Mouse (Mus musculus): ENCODE measurements around the gene Ikzf1. TPM values are rescaled to one million over a fixed set of nuclear protein-coding genes. Genes with fewer than 3 reads are reported as not detected.
A peak's percentile ranks its signal among the peaks of the same experiment; 100 is the strongest.

The Ikzf1 gene
- total and polyA plus RNA-seq, 3 experiments = 60.5 to 214 (median 143) TPM

DNA sequence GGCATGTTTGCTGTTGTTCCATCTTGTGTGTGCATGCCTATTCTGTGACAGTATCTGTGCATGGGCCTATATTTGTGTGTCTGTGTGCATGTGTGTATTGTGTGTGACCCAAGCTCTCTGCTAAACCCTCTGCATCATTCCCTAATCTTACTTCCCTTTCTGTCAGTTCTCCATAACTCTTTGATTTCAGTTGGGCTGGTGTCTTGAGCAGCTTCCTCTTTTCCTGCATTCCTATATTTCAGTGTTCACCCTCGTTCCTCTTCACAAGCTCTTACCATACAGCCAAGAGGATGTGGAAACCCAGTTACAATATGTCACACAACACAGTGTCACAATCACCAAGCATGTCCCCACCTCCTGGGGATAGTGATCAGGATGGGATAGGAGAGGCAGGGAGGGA, 45.3 kb downstream of the Ikzf1 start:
- Histone ChIP-seq H3K36me3 (replicated peaks) (peaks cover 90% of the 10 kb centered on the region), H3K4me1 (ENCODE audit: insufficient read depth, low read depth, low read length) (peaks cover 98% of the 10 kb centered on the region), H3K27me3 (ENCODE audit: insufficient read depth, low read length) (no peaks in the 10 kb centered on the region), H3K4me3 (ENCODE audit: low read depth, low read length) (no peak overlapping the region), H3K9me3 (replicated peaks) (no peaks in the 10 kb centered on the region)
- no peak for ATAC-seq (ENCODE audit: extremely low read depth, insufficient number of reproducible peaks, low FRiP score, poor library complexity, severe bottlenecking)
- no peak for DNase-seq (ENCODE audit: low spot score)
- TF ChIP-seq CTCF (IDR thresholded peaks at IDR 0.05; ENCODE audit: low read depth, low read length) (no peak), POLR2AphosphoS5 (IDR thresholded peaks at IDR 0.05; ENCODE audit: insufficient replicate concordance, low read depth, low read length) (no peak), GATA1 (IDR thresholded peaks at IDR 0.05; ENCODE audit: borderline replicate concordance, low read length) (no peak), GATA2 (IDR thresholded peaks at IDR 0.05; ENCODE audit: borderline replicate concordance, low read depth, low read length) (no peak), TAL1 (conservative IDR thresholded peaks at IDR 0.05; ENCODE audit: low read depth, low read length) (no peak)

DNA sequence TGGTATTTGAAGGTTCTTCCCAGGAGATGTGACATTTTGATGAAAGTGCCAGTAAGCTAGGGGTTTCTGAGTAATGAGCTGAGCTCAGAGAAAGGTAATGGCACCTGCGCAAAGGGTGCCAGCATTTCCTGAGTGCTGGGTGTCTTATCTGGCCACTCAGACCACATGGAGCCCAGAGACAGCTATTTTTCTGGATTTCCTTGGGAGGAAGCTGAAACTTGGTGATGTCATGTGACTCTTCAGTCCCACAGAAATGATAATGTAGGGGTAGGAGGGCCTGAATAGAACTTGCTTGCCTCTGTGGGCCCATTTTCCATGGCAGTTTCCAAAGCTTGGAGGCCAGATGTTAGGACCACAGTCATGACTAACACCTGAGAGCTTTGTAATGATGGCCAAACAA, 46.9 kb downstream of the Ikzf1 start:
- TF ChIP-seq GATA1 (IDR thresholded peaks at IDR 0.05; ENCODE audit: borderline replicate concordance, low read length) = no peak
- no peak for TF ChIP-seq POLR2AphosphoS5 (IDR thresholded peaks at IDR 0.05; ENCODE audit: insufficient replicate concordance, low read depth, low read length)
- no peak for TF ChIP-seq GATA2 (IDR thresholded peaks at IDR 0.05; ENCODE audit: borderline replicate concordance, low read depth, low read length)
- TF ChIP-seq TAL1 (conservative IDR thresholded peaks at IDR 0.05; ENCODE audit: low read depth, low read length) = no peak
- TF ChIP-seq CTCF (IDR thresholded peaks at IDR 0.05; ENCODE audit: low read depth, low read length) = no peak
- H3K4me1 ChIP-seq (ENCODE audit: insufficient read depth, low read depth, low read length) = peaks cover 98% of the 10 kb centered on the region
- DNase-seq (ENCODE audit: low spot score) (no peak), ATAC-seq (ENCODE audit: extremely low read depth, insufficient number of reproducible peaks, low FRiP score, poor library complexity, severe bottlenecking) (no peak)
- peaks cover 90% of the 10 kb centered on the region for H3K36me3 ChIP-seq (replicated peaks)
- no peaks in the 10 kb centered on the region for H3K27me3 ChIP-seq (ENCODE audit: insufficient read depth, low read length)
- no peak overlapping the region for H3K4me3 ChIP-seq (ENCODE audit: low read depth, low read length)
- no peaks in the 10 kb centered on the region for H3K9me3 ChIP-seq (replicated peaks)

- no peak for DNase-seq (ENCODE audit: low spot score)
- Histone ChIP-seq H3K4me3 (ENCODE audit: low read depth, low read length) (peak overlapping the region; percentile 20; the same call in 1 of the 2 replicates), H3K9me3 (replicated peaks) (no peaks in the 10 kb centered on the region), H3K4me1 (ENCODE audit: insufficient read depth, low read depth, low read length) (peaks cover 91% of the 10 kb centered on the region), H3K36me3 (replicated peaks) (peaks cover 87% of the 10 kb centered on the region), H3K27me3 (ENCODE audit: insufficient read depth, low read length) (no peaks in the 10 kb centered on the region)
- peak; percentile 47 for TF ChIP-seq TAL1 (conservative IDR thresholded peaks at IDR 0.05; ENCODE audit: low read depth, low read length)
- TF ChIP-seq POLR2AphosphoS5 (IDR thresholded peaks at IDR 0.05; ENCODE audit: insufficient replicate concordance, low read depth, low read length) = no peak
- ATAC-seq (ENCODE audit: extremely low read depth, insufficient number of reproducible peaks, low FRiP score, poor library complexity, severe bottlenecking) = no peak
These were observed 48.4 kb downstream of the Ikzf1 start for GRCm38 (mm10) chr11:11732972-11733770.

GRCm38 (mm10) chr11:11735155-11735554, 50.4 kb downstream of the Ikzf1 start:
- ATAC-seq (ENCODE audit: extremely low read depth, insufficient number of reproducible peaks, low FRiP score, poor library complexity, severe bottlenecking) (peak; percentile 86), DNase-seq (ENCODE audit: low spot score) (peak; percentile 64)
- H3K9me3 ChIP-seq (replicated peaks) = no peaks in the 10 kb centered on the region
- H3K4me1 ChIP-seq (ENCODE audit: insufficient read depth, low read depth, low read length) = peaks cover 89% of the 10 kb centered on the region
- H3K4me3 ChIP-seq (ENCODE audit: low read depth, low read length) = no peak overlapping the region; the same call in 1 of the 2 replicates
- TF ChIP-seq TAL1 (conservative IDR thresholded peaks at IDR 0.05; ENCODE audit: low read depth, low read length) = peak; percentile 92
- no peak for TF ChIP-seq POLR2AphosphoS5 (IDR thresholded peaks at IDR 0.05; ENCODE audit: insufficient replicate concordance, low read depth, low read length)
- TF ChIP-seq CTCF (IDR thresholded peaks at IDR 0.05; ENCODE audit: low read depth, low read length) = no peak
- TF ChIP-seq GATA2 (IDR thresholded peaks at IDR 0.05; ENCODE audit: borderline replicate concordance, low read depth, low read length) = no peak
- no peak for TF ChIP-seq GATA1 (IDR thresholded peaks at IDR 0.05; ENCODE audit: borderline replicate concordance, low read length)
- H3K27me3 ChIP-seq (ENCODE audit: insufficient read depth, low read length) = no peaks in the 10 kb centered on the region
- H3K36me3 ChIP-seq (replicated peaks) = peaks cover 94% of the 10 kb centered on the region

DNA sequence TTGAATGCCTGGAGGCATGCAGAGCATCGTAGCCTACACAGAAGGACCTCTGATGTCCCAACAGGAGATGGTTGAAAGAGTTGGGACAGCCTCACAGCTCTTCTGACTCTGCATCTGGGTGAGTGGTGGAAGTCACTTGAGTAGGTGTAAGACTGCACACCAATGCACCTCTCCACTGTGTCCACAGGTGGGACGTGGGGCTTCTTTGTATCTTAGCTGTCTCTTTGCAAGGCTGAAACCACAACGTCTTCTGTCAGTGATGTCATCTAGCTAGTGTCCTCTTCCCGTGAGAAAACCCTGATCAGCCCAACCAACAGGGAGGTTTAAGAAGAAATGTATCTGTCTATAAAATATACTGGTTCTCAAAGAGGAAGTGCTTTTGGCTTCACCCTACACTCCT, 52.1 kb downstream of the Ikzf1 start:
- ATAC-seq (ENCODE audit: extremely low read depth, insufficient number of reproducible peaks, low FRiP score, poor library complexity, severe bottlenecking) = no peak
- Histone ChIP-seq H3K36me3 (replicated peaks) (peaks cover 90% of the 10 kb centered on the region), H3K4me1 (ENCODE audit: insufficient read depth, low read depth, low read length) (peaks cover 86% of the 10 kb centered on the region)

GRCm38 (mm10) chr11:11737562-11737961, 52.8 kb downstream of the Ikzf1 start:
- Histone ChIP-seq H3K9me3 (replicated peaks) (no peaks in the 10 kb centered on the region), H3K36me3 (replicated peaks) (peaks cover 86% of the 10 kb centered on the region), H3K4me1 (ENCODE audit: insufficient read depth, low read depth, low read length) (peaks cover 86% of the 10 kb centered on the region), H3K4me3 (ENCODE audit: low read depth, low read length) (no peak overlapping the region), H3K27me3 (ENCODE audit: insufficient read depth, low read length) (no peaks in the 10 kb centered on the region)
- DNase-seq (ENCODE audit: low spot score) (no peak), ATAC-seq (ENCODE audit: extremely low read depth, insufficient number of reproducible peaks, low FRiP score, poor library complexity, severe bottlenecking) (no peak)
- TF ChIP-seq POLR2AphosphoS5 (IDR thresholded peaks at IDR 0.05; ENCODE audit: insufficient replicate concordance, low read depth, low read length) (no peak), GATA1 (IDR thresholded peaks at IDR 0.05; ENCODE audit: borderline replicate concordance, low read length) (no peak), TAL1 (conservative IDR thresholded peaks at IDR 0.05; ENCODE audit: low read depth, low read length) (no peak), CTCF (IDR thresholded peaks at IDR 0.05; ENCODE audit: low read depth, low read length) (no peak), GATA2 (IDR thresholded peaks at IDR 0.05; ENCODE audit: borderline replicate concordance, low read depth, low read length) (no peak)

More for the DNA sequence above, 52.1 kb downstream of the Ikzf1 start:
- H3K9me3 ChIP-seq (replicated peaks) = no peaks in the 10 kb centered on the region
- no peak for DNase-seq (ENCODE audit: low spot score)
- H3K4me3 ChIP-seq (ENCODE audit: low read depth, low read length) = no peak overlapping the region; the same call in 1 of the 2 replicates
- TF ChIP-seq POLR2AphosphoS5 (IDR thresholded peaks at IDR 0.05; ENCODE audit: insufficient replicate concordance, low read depth, low read length) (no peak), GATA1 (IDR thresholded peaks at IDR 0.05; ENCODE audit: borderline replicate concordance, low read length) (no peak), GATA2 (IDR thresholded peaks at IDR 0.05; ENCODE audit: borderline replicate concordance, low read depth, low read length) (no peak), CTCF (IDR thresholded peaks at IDR 0.05; ENCODE audit: low read depth, low read length) (no peak), TAL1 (conservative IDR thresholded peaks at IDR 0.05; ENCODE audit: low read depth, low read length) (no peak)
- H3K27me3 ChIP-seq (ENCODE audit: insufficient read depth, low read length) = no peaks in the 10 kb centered on the region
